Mouse (Mus musculus): ENCODE results near the gene Kcnk2. TPM values are rescaled to one million over a fixed set of nuclear protein-coding genes. Genes with fewer than 3 reads are reported as not detected.

The Kcnk2 gene
- polyA plus RNA-seq, 1 experiment from 2014 or later, result 1.0 TPM

DNA sequence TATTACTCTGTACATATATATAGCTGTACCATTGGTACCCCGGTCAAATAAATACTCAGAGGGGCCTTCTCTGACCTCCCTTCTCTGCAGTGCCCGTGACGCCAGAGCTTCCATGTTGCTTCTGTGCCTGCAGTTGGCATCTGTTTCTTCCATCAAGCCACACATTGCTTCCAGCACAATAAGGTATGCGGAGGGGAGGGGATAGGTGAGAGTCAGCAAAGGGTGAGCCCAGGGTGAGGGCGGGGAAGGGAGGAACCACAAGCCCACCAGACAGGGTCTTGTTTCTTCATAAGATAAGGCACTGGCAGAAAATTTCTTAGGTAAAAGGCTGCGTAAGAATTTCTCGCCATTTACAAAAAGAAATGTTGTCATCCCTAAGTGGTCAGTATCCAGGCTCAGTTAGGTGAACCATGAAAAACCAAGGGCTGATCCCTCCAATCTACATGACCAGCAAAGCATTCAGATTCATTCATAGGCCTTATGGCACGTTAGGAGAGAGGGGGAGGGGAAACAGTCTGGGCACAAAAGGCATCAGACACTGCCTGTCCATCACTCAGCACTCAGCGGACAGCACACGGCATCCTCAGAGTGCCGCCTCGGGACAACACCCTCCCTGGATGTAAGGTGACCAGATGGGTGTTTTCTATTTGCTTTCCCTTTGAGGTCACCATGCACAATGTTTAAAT is 192.9 kb downstream of the Kcnk2 start:
- no peak overlapping the region for H3K4me3 ChIP-seq (ENCODE audit: low read depth, low read length)
- no peak overlapping the region for H3K4me2 ChIP-seq (replicated peaks; ENCODE audit: low read depth)
- H3K27me3 ChIP-seq (ENCODE audit: control insufficient read depth, insufficient read depth, low read length), result no peaks in the 10 kb centered on the region
- WGBS, result 80% methylated on average over 12 of the region's 12 CpGs
- no peaks in the 10 kb centered on the region for H3K9me3 ChIP-seq (ENCODE audit: control insufficient read depth, low read length)
- no peaks in the 10 kb centered on the region for H3K4me1 ChIP-seq (replicated peaks; ENCODE audit: control insufficient read depth, insufficient read depth)
- H3K27ac ChIP-seq (replicated peaks), result no peak overlapping the region
- H3K36me3 ChIP-seq (ENCODE audit: control insufficient read depth, insufficient read depth, low read length), result no peaks in the 10 kb centered on the region
- TF ChIP-seq CTCF (IDR thresholded peaks at IDR 0.05; ENCODE audit: low read depth), result no peak
- ATAC-seq (ENCODE audit: low FRiP score, low TSS enrichment), result no peak
- DNase-seq (ENCODE audit: low spot score), result no peak
- H3K9ac ChIP-seq (ENCODE audit: low read length), result no peak overlapping the region

DNA sequence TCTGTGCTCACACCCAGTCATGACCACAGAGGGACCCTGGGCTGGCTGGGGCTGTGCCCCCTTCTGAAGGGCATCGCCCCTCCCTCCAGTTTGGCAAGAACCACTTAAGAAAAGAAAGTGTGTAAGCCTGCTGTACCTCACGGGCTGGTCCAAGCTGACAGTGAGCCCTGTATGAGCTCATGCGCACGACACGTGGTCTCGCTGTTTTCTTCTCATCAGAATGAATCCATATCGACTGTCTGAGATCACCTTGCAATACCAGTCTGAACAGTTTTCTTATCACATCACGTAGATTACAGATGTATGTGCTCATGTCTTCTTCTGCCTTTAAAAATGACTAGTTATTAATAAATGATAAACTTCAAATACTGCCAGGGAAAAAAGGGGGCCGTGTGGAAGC is 193.5 kb downstream of the Kcnk2 start:
- Histone ChIP-seq H3K4me1 (replicated peaks; ENCODE audit: control insufficient read depth, insufficient read depth) (no peaks in the 10 kb centered on the region), H3K9me3 (ENCODE audit: control insufficient read depth, low read length) (no peaks in the 10 kb centered on the region), H3K27me3 (ENCODE audit: control insufficient read depth, insufficient read depth, low read length) (no peaks in the 10 kb centered on the region), H3K9ac (ENCODE audit: low read length) (no peak overlapping the region), H3K36me3 (ENCODE audit: control insufficient read depth, insufficient read depth, low read length) (no peaks in the 10 kb centered on the region), H3K4me3 (ENCODE audit: low read depth, low read length) (no peak overlapping the region), H3K4me2 (replicated peaks; ENCODE audit: low read depth) (no peak overlapping the region), H3K27ac (replicated peaks) (no peak overlapping the region)
- no peak for DNase-seq (ENCODE audit: low spot score)
- TF ChIP-seq CTCF (IDR thresholded peaks at IDR 0.05; ENCODE audit: low read depth) (no peak), EP300 (optimal IDR thresholded peaks at IDR 0.05) (no peak)
- 71% methylated on average over 9 of the region's 9 CpGs for WGBS
- no peak for ATAC-seq (ENCODE audit: low FRiP score, low TSS enrichment)

GRCm38 (mm10) chr1:189195758-189196157 is 206.3 kb downstream of the Kcnk2 start:
- WGBS, result 77% methylated on average over 4 of the region's 4 CpGs
- no peak for ATAC-seq (ENCODE audit: low FRiP score, low TSS enrichment)

GRCm38 (mm10) chr1:189187737-189188390 is 214.2 kb downstream of the Kcnk2 start:
- WGBS, result 69% methylated on average over 12 of the region's 12 CpGs
- no peak overlapping the region for H3K9ac ChIP-seq (ENCODE audit: low read length)

More at GRCm38 (mm10) chr1:189195758-189196157, 206.3 kb downstream of the Kcnk2 start:
- no peaks in the 10 kb centered on the region for H3K27me3 ChIP-seq (ENCODE audit: control insufficient read depth, insufficient read depth, low read length)
- no peak overlapping the region for H3K9ac ChIP-seq (ENCODE audit: low read length)
- no peak overlapping the region for H3K4me2 ChIP-seq (replicated peaks; ENCODE audit: low read depth)
- no peak overlapping the region for H3K27ac ChIP-seq (replicated peaks)
- no peaks in the 10 kb centered on the region for H3K4me1 ChIP-seq (replicated peaks; ENCODE audit: control insufficient read depth, insufficient read depth)
- TF ChIP-seq CTCF (IDR thresholded peaks at IDR 0.05; ENCODE audit: low read depth) (no peak), EP300 (optimal IDR thresholded peaks at IDR 0.05) (no peak)
- no peak for DNase-seq (ENCODE audit: low spot score)
- H3K4me3 ChIP-seq (ENCODE audit: low read depth, low read length), result no peak overlapping the region
- no peaks in the 10 kb centered on the region for H3K36me3 ChIP-seq (ENCODE audit: control insufficient read depth, insufficient read depth, low read length)
- no peaks in the 10 kb centered on the region for H3K9me3 ChIP-seq (ENCODE audit: control insufficient read depth, low read length)

DNA sequence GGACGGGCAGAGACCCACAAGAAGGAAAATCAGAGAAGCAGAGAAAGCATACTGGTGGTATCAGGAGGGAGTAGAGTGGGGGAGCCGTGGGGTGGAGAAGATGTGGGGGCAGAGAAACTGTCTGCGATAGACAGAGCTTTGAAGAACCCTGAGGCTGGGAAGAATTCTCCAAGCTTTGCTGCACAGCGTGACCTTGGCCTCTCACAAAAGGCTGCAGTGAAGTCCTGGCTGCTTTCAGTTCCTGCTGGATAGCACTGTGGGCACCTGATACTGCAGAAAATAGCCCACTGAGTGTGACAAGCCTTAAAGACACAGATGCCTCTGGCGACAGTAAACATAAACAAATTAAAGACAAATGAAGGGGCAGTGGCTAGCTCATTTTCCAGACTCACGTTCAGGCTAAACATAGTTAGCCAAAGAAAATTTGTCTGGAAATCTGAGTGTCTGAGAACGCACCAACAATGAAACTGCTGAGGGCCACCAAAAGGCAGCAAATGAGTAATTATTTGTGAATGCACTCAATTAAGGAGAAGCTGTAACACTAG is 216.8 kb downstream of the Kcnk2 start:
- no peaks in the 10 kb centered on the region for H3K4me1 ChIP-seq (replicated peaks; ENCODE audit: control insufficient read depth, insufficient read depth)
- no peak for ATAC-seq (ENCODE audit: low FRiP score, low TSS enrichment)
- no peak for DNase-seq (ENCODE audit: low spot score)
- no peak overlapping the region for H3K4me2 ChIP-seq (replicated peaks; ENCODE audit: low read depth)
- no peaks in the 10 kb centered on the region for H3K27me3 ChIP-seq (ENCODE audit: control insufficient read depth, insufficient read depth, low read length)
- no peak for TF ChIP-seq EP300 (optimal IDR thresholded peaks at IDR 0.05)
- no peak for TF ChIP-seq CTCF (IDR thresholded peaks at IDR 0.05; ENCODE audit: low read depth)
- WGBS, result 52% methylated on average over 7 of the region's 7 CpGs
- H3K9ac ChIP-seq (ENCODE audit: low read length), result no peak overlapping the region
- no peak overlapping the region for H3K27ac ChIP-seq (replicated peaks)
- H3K36me3 ChIP-seq (ENCODE audit: control insufficient read depth, insufficient read depth, low read length), result no peaks in the 10 kb centered on the region
- H3K9me3 ChIP-seq (ENCODE audit: control insufficient read depth, low read length), result no peaks in the 10 kb centered on the region
- no peak overlapping the region for H3K4me3 ChIP-seq (ENCODE audit: low read depth, low read length)

More at GRCm38 (mm10) chr1:189187737-189188390, 214.2 kb downstream of the Kcnk2 start:
- Histone ChIP-seq H3K27ac (replicated peaks) (no peak overlapping the region), H3K4me3 (ENCODE audit: low read depth, low read length) (no peak overlapping the region), H3K9me3 (ENCODE audit: control insufficient read depth, low read length) (no peaks in the 10 kb centered on the region), H3K4me2 (replicated peaks; ENCODE audit: low read depth) (no peak overlapping the region), H3K36me3 (ENCODE audit: control insufficient read depth, insufficient read depth, low read length) (no peaks in the 10 kb centered on the region), H3K4me1 (replicated peaks; ENCODE audit: control insufficient read depth, insufficient read depth) (no peaks in the 10 kb centered on the region), H3K27me3 (ENCODE audit: control insufficient read depth, insufficient read depth, low read length) (no peaks in the 10 kb centered on the region)
- TF ChIP-seq CTCF (IDR thresholded peaks at IDR 0.05; ENCODE audit: low read depth) (no peak), EP300 (optimal IDR thresholded peaks at IDR 0.05) (no peak)
- ATAC-seq (ENCODE audit: low FRiP score, low TSS enrichment) (no peak), DNase-seq (ENCODE audit: low spot score) (no peak)

- H3K36me3 ChIP-seq (ENCODE audit: control insufficient read depth, insufficient read depth, low read length), result no peaks in the 10 kb centered on the region
- H3K9ac ChIP-seq (ENCODE audit: low read length), result no peak overlapping the region
- no peak overlapping the region for H3K4me3 ChIP-seq (ENCODE audit: low read depth, low read length)
- TF ChIP-seq EP300 (optimal IDR thresholded peaks at IDR 0.05) (no peak), CTCF (IDR thresholded peaks at IDR 0.05; ENCODE audit: low read depth) (no peak)
- 60% methylated on average over 1 of the region's 1 CpGs for WGBS
- H3K4me1 ChIP-seq (replicated peaks; ENCODE audit: control insufficient read depth, insufficient read depth), result no peaks in the 10 kb centered on the region
- DNase-seq (ENCODE audit: low spot score) (no peak), ATAC-seq (ENCODE audit: low FRiP score, low TSS enrichment) (no peak)
- no peaks in the 10 kb centered on the region for H3K27me3 ChIP-seq (ENCODE audit: control insufficient read depth, insufficient read depth, low read length)
- no peak overlapping the region for H3K27ac ChIP-seq (replicated peaks)
- H3K9me3 ChIP-seq (ENCODE audit: control insufficient read depth, low read length), result no peaks in the 10 kb centered on the region
- H3K4me2 ChIP-seq (replicated peaks; ENCODE audit: low read depth), result no peak overlapping the region
These were observed 224.3 kb downstream of the Kcnk2 start for GRCm38 (mm10) chr1:189177746-189178145.

Measured in stomach, postnatal 0 days (tissue).